Mouse (Mus musculus): ENCODE data around the gene Sptssa. TPM values are rescaled to one million over a fixed set of nuclear protein-coding genes. Genes with fewer than 3 reads are reported as not detected.

Sptssa gene
- polyA plus RNA-seq, 1 experiment from 2014 or later: 189 TPM

- Histone ChIP-seq H3K9ac (no peak overlapping the region), H3K27me3 (ENCODE audit: insufficient read depth, low read length) (no peaks in the 10 kb centered on the region), H3K36me3 (ENCODE audit: insufficient read depth) (no peaks in the 10 kb centered on the region), H3K4me3 (ENCODE audit: low read depth, low read length) (no peak overlapping the region), H3K9me3 (ENCODE audit: low read depth, low read length) (no peaks in the 10 kb centered on the region), H3K4me2 (no peak overlapping the region), H3K4me1 (ENCODE audit: insufficient read depth) (no peaks in the 10 kb centered on the region), H3K27ac (ENCODE audit: low read depth) (no peak overlapping the region)
- no peak for TF ChIP-seq CTCF (IDR thresholded peaks at IDR 0.05; ENCODE audit: low read depth)
- DNase-seq (no peak), ATAC-seq (ENCODE audit: insufficient read depth) (no peak)
- WGBS: 56% methylated on average over 6 of the region's 6 CpGs
Observed at GRCm38 (mm10) chr12:54608988-54609387, 47.4 kb downstream of the Sptssa start.

- TF ChIP-seq CTCF (IDR thresholded peaks at IDR 0.05; ENCODE audit: low read depth): no peak
- H3K9me3 ChIP-seq (ENCODE audit: low read depth, low read length): no peaks in the 10 kb centered on the region
- H3K27ac ChIP-seq (ENCODE audit: low read depth): no peak overlapping the region; the same call in 1 of the 2 replicates
- no peaks in the 10 kb centered on the region for H3K36me3 ChIP-seq (ENCODE audit: insufficient read depth)
- DNase-seq: peak; percentile 60
- WGBS: 32% methylated on average over 3 of the region's 3 CpGs
- H3K4me1 ChIP-seq (ENCODE audit: insufficient read depth): no peaks in the 10 kb centered on the region
- H3K9ac ChIP-seq: no peak overlapping the region
- no peak overlapping the region for H3K4me2 ChIP-seq
- no peak overlapping the region for H3K4me3 ChIP-seq (ENCODE audit: low read depth, low read length)
- no peaks in the 10 kb centered on the region for H3K27me3 ChIP-seq (ENCODE audit: insufficient read depth, low read length)
- ATAC-seq (ENCODE audit: insufficient read depth): no peak
Observed at GRCm38 (mm10) chr12:54605203-54605602, 51.2 kb downstream of the Sptssa start.

- Histone ChIP-seq H3K9ac (no peak overlapping the region), H3K9me3 (ENCODE audit: low read depth, low read length) (no peaks in the 10 kb centered on the region), H3K4me3 (ENCODE audit: low read depth, low read length) (no peak overlapping the region), H3K27me3 (ENCODE audit: insufficient read depth, low read length) (no peaks in the 10 kb centered on the region), H3K4me1 (ENCODE audit: insufficient read depth) (no peaks in the 10 kb centered on the region), H3K27ac (ENCODE audit: low read depth) (no peak overlapping the region), H3K4me2 (no peak overlapping the region), H3K36me3 (ENCODE audit: insufficient read depth) (no peaks in the 10 kb centered on the region)
- WGBS: 71% methylated on average over 9 of the region's 9 CpGs
- ATAC-seq (ENCODE audit: insufficient read depth): no peak
- no peak for TF ChIP-seq CTCF (IDR thresholded peaks at IDR 0.05; ENCODE audit: low read depth)
- DNase-seq: no peak
Observed at GRCm38 (mm10) chr12:54603542-54604167, 52.7 kb downstream of the Sptssa start.

DNA sequence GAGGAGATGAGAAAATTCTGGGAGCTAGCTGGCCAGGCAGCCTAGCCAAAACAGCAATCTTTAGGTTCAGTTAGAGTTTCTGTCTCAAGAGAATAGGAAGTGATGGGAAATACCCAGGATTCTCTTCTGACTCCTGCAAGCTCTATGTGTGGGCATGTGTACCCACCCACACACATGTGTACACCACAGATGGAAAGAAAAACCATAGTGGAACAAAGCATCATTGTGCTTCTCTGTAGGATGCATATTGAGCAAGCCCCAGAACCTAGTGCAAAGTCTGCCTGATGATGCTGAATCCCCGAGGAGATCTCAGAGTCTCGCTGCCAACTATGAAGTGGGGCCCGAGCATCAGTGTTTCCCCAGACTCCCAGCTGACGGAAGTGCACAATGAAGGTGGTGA, 55.9 kb downstream of the Sptssa start:
- no peak overlapping the region for H3K9ac ChIP-seq
- no peaks in the 10 kb centered on the region for H3K9me3 ChIP-seq (ENCODE audit: low read depth, low read length)
- TF ChIP-seq CTCF (IDR thresholded peaks at IDR 0.05; ENCODE audit: low read depth): no peak
- H3K4me1 ChIP-seq (ENCODE audit: insufficient read depth): no peaks in the 10 kb centered on the region
- H3K27me3 ChIP-seq (ENCODE audit: insufficient read depth, low read length): no peaks in the 10 kb centered on the region
- ATAC-seq (ENCODE audit: insufficient read depth): no peak
- no peak for DNase-seq
- H3K27ac ChIP-seq (ENCODE audit: low read depth): no peak overlapping the region
- H3K4me3 ChIP-seq (ENCODE audit: low read depth, low read length): no peak overlapping the region
- H3K4me2 ChIP-seq: no peak overlapping the region
- H3K36me3 ChIP-seq (ENCODE audit: insufficient read depth): no peaks in the 10 kb centered on the region
- 92% methylated on average over 4 of the region's 4 CpGs for WGBS

GRCm38 (mm10) chr12:54598358-54598757, 58.0 kb downstream of the Sptssa start:
- TF ChIP-seq CTCF (IDR thresholded peaks at IDR 0.05; ENCODE audit: low read depth): no peak
- ATAC-seq (ENCODE audit: insufficient read depth) (no peak), DNase-seq (no peak)
- H3K9ac ChIP-seq: no peak overlapping the region
- no peaks in the 10 kb centered on the region for H3K9me3 ChIP-seq (ENCODE audit: low read depth, low read length)
- WGBS: 88% methylated on average over 3 of the region's 3 CpGs
- H3K36me3 ChIP-seq (ENCODE audit: insufficient read depth): no peaks in the 10 kb centered on the region
- no peak overlapping the region for H3K4me3 ChIP-seq (ENCODE audit: low read depth, low read length)
- no peak overlapping the region for H3K4me2 ChIP-seq
- H3K27ac ChIP-seq (ENCODE audit: low read depth): no peak overlapping the region
- H3K27me3 ChIP-seq (ENCODE audit: insufficient read depth, low read length): no peaks in the 10 kb centered on the region
- no peaks in the 10 kb centered on the region for H3K4me1 ChIP-seq (ENCODE audit: insufficient read depth)

GRCm38 (mm10) chr12:54596715-54597114, 59.7 kb downstream of the Sptssa start:
- 82% methylated on average over 4 of the region's 4 CpGs for WGBS
- no peak for DNase-seq
- TF ChIP-seq CTCF (IDR thresholded peaks at IDR 0.05; ENCODE audit: low read depth): no peak

More at GRCm38 (mm10) chr12:54596715-54597114, 59.7 kb downstream of the Sptssa start:
- no peak overlapping the region for H3K9ac ChIP-seq
- no peak overlapping the region for H3K4me2 ChIP-seq
- no peaks in the 10 kb centered on the region for H3K4me1 ChIP-seq (ENCODE audit: insufficient read depth)
- no peaks in the 10 kb centered on the region for H3K27me3 ChIP-seq (ENCODE audit: insufficient read depth, low read length)
- H3K27ac ChIP-seq (ENCODE audit: low read depth): no peak overlapping the region
- no peaks in the 10 kb centered on the region for H3K36me3 ChIP-seq (ENCODE audit: insufficient read depth)
- no peak for ATAC-seq (ENCODE audit: insufficient read depth)
- H3K9me3 ChIP-seq (ENCODE audit: low read depth, low read length): no peaks in the 10 kb centered on the region
- no peak overlapping the region for H3K4me3 ChIP-seq (ENCODE audit: low read depth, low read length)

MicroRNAs within 50 kb of the gene (microRNA counts, 519-probe panel; counts per million panel counts)
- microRNA mmu-miR-1892: 30.5 counts per million

Small RNAs within 50 kb of the gene (microRNA-seq; reads per million reads assigned to microRNA genes)
- not detected for gene Mir1892 (ENCODE audit: borderline number of aligned reads)

Other genes starting within 250 kb of the Sptssa start
- 56.1 and 59.4 TPM in 2 replicates for gene Eapp, start 39.3 kb upstream of the Sptssa start, polyA plus RNA-seq (2014; fragmentation: Nextera tagmentation; extraction: Ambion mirVana)
- gene Snx6, start 139.1 kb upstream of the Sptssa start, polyA plus RNA-seq (2014; fragmentation: Nextera tagmentation; extraction: Ambion mirVana): 186 and 188 TPM in 2 replicates
- 180 and 196 TPM in 2 replicates for gene Cfl2, start 206.3 kb upstream of the Sptssa start, polyA plus RNA-seq (2014; fragmentation: Nextera tagmentation; extraction: Ambion mirVana)

Data from lung, embryonic 14.5 days (tissue).